Mouse (Mus musculus): Measurements from ENCODE around the gene Hoxd3. TPM values are rescaled to one million over a fixed set of nuclear protein-coding genes. Genes with fewer than 3 reads are reported as not detected.

Hoxd3 gene
- total and polyA plus RNA-seq, 3 experiments = not detected

DNA sequence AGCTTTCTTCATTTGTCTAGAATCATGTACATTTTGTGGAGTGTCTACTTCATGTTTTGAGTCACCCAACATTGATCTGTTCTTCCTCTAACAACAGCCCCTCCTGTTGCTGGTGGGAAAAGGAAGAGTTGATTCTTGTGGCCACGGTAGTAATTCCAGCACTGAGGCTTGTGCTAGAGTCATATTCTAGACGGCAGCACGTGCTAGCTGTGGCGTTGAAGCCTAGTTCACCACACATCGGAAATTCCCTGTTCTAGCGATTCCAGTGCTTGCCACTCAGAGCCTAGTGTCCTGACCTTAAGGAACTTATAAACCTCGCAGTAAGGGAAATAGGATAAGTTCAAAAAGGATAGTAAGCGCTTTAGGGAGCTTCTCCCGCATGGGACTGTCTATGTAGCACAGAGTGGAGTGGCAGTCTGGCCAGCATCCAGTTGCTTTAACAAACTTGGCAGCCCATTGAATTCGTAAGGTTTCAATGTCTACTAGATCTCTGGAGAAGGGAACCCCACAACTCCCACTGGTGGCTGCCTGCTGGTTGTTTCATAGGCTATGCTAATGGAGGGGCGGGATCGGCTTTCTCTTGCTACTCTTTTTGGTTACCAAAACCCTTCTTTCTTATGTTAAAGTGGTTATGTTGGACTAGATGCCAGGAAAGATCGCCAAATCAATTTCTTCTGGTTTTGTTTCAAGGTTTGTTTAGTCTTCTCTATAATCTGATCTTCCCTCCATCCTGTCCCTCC lies 66.0 kb downstream of the Hoxd3 start:
- Histone ChIP-seq H3K4me3 (ENCODE audit: control insufficient read depth in 1 of 2, insufficient read depth in 1 of 2, low read depth in 2 of 2, low read length in 2 of 2) (no peak overlapping the region), H3K4me1 (ENCODE audit: control insufficient read depth in 1 of 2, insufficient read depth in 2 of 2, low read length in 2 of 2) (no peaks in the 10 kb centered on the region), H3K36me3 (ENCODE audit: control insufficient read depth in 1 of 2, insufficient read depth in 2 of 2, low read length in 2 of 2) (no peaks in the 10 kb centered on the region), H3K27ac (ENCODE audit: control insufficient read depth, low read depth, low read length) (no peak overlapping the region), H3K79me2 (ENCODE audit: control insufficient read depth, insufficient read depth, low read length, poor library complexity) (no peaks in the 10 kb centered on the region), H3K27me3 (ENCODE audit: control insufficient read depth in 1 of 2, insufficient read depth in 2 of 2, low read length in 2 of 2) (peaks cover 2 to 3% of the 10 kb centered on the region in 2 experiments), H3K9ac (ENCODE audit: control insufficient read depth, low read depth, low read length, poor library complexity, severe bottlenecking) (no peak overlapping the region), H3K9me3 (replicated peaks; ENCODE audit: insufficient read depth, low read length) (no peaks in the 10 kb centered on the region)
- DNase-seq (ENCODE audit: low read depth, low spot score) = no peak
- TF ChIP-seq HCFC1 (IDR thresholded peaks at IDR 0.05; ENCODE audit: low read depth, low read length) (no peak), MEF2A (IDR thresholded peaks at IDR 0.05; ENCODE audit: extremely low read depth, insufficient replicate concordance, low read depth, low read length, poor library complexity, severe bottlenecking) (no peak), CTCF (IDR thresholded peaks at IDR 0.05 in 2 of 3, conservative IDR thresholded peaks at IDR 0.05 in 1 of 3; ENCODE audit: control insufficient read depth in 1 of 3, insufficient read depth in 1 of 3, low read depth in 2 of 3, low read length in 3 of 3, poor library complexity in 1 of 3, severe bottlenecking in 1 of 3) (no peak), GABPA (IDR thresholded peaks at IDR 0.05; ENCODE audit: low read depth, low read length) (no peak), POLR2AphosphoS2 (IDR thresholded peaks at IDR 0.05; ENCODE audit: low read length) (no peak)

GRCm38 (mm10) chr2:74781386-74781785 lies 69.7 kb downstream of the Hoxd3 start:
- Histone ChIP-seq H3K36me3 (ENCODE audit: control insufficient read depth in 1 of 2, insufficient read depth in 2 of 2, low read length in 2 of 2) (no peaks in the 10 kb centered on the region), H3K9me3 (replicated peaks; ENCODE audit: insufficient read depth, low read length) (no peaks in the 10 kb centered on the region), H3K4me1 (ENCODE audit: control insufficient read depth in 1 of 2, insufficient read depth in 2 of 2, low read length in 2 of 2) (no peaks in the 10 kb centered on the region), H3K79me2 (ENCODE audit: control insufficient read depth, insufficient read depth, low read length, poor library complexity) (no peaks in the 10 kb centered on the region), H3K27me3 (ENCODE audit: control insufficient read depth in 1 of 2, insufficient read depth in 2 of 2, low read length in 2 of 2) (peaks cover 1 to 3% of the 10 kb centered on the region in 2 experiments; a peak in 3 of 4 replicates), H3K4me3 (ENCODE audit: control insufficient read depth in 1 of 2, insufficient read depth in 1 of 2, low read depth in 2 of 2, low read length in 2 of 2) (no peak overlapping the region), H3K27ac (ENCODE audit: control insufficient read depth, low read depth, low read length) (no peak overlapping the region), H3K9ac (ENCODE audit: control insufficient read depth, low read depth, low read length, poor library complexity, severe bottlenecking) (no peak overlapping the region)
- DNase-seq (ENCODE audit: low read depth, low spot score) = no peak
- TF ChIP-seq UBTF (IDR thresholded peaks at IDR 0.05; ENCODE audit: borderline replicate concordance, insufficient read depth, low read depth, low read length) = no peak
- no peak for TF ChIP-seq CHD1 (IDR thresholded peaks at IDR 0.05; ENCODE audit: low read depth, low read length)
- TF ChIP-seq ZC3H11A (IDR thresholded peaks at IDR 0.05; ENCODE audit: low read depth, low read length) = no peak
- no peak for TF ChIP-seq POLR2A (IDR thresholded peaks at IDR 0.05; ENCODE audit: control insufficient read depth in 1 of 2, insufficient read depth in 1 of 2, low read depth in 1 of 2, low read length in 2 of 2, poor library complexity in 1 of 2)
- no peak for TF ChIP-seq CHD2 (IDR thresholded peaks at IDR 0.05; ENCODE audit: low read length)
- no peak for TF ChIP-seq MEF2A (IDR thresholded peaks at IDR 0.05; ENCODE audit: extremely low read depth, insufficient replicate concordance, low read depth, low read length, poor library complexity, severe bottlenecking)
- TF ChIP-seq NRF1 (IDR thresholded peaks at IDR 0.05; ENCODE audit: insufficient read depth, low read depth, low read length, poor library complexity, severe bottlenecking) = no peak

DNA sequence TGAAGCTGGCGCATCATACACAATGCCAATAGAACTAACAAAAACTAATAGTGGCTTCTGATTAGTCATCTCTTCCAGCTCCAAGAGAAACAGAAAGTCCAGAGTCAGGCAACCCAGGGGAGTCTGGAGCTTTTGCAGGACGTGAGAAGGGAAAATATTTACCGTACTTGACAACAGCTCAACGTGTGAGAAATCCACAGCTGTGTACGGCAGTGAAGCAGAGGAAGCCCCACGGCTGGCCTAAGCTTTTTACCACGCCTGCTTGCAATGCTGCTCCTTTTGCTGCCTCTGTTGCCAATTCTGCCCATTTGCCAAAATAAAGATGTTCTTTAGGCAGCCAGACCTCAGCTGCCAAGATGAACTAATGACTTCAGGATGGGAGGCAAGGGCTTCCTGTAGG lies 83.8 kb downstream of the Hoxd3 start:
- Histone ChIP-seq H3K79me2 (ENCODE audit: control insufficient read depth, insufficient read depth, low read length, poor library complexity) (no peaks in the 10 kb centered on the region), H3K4me1 (ENCODE audit: control insufficient read depth in 1 of 2, insufficient read depth in 2 of 2, low read length in 2 of 2) (no peaks in the 10 kb centered on the region), H3K27ac (ENCODE audit: control insufficient read depth, low read depth, low read length) (no peak overlapping the region), H3K4me3 (ENCODE audit: control insufficient read depth in 1 of 2, insufficient read depth in 1 of 2, low read depth in 2 of 2, low read length in 2 of 2) (no peak overlapping the region), H3K36me3 (ENCODE audit: control insufficient read depth in 1 of 2, insufficient read depth in 2 of 2, low read length in 2 of 2) (no peaks in the 10 kb centered on the region), H3K27me3 (ENCODE audit: control insufficient read depth in 1 of 2, insufficient read depth in 2 of 2, low read length in 2 of 2) (peaks cover 6% of the 10 kb centered on the region in 2 experiments), H3K9ac (ENCODE audit: control insufficient read depth, low read depth, low read length, poor library complexity, severe bottlenecking) (no peak overlapping the region), H3K9me3 (replicated peaks; ENCODE audit: insufficient read depth, low read length) (no peaks in the 10 kb centered on the region)
- no peak for DNase-seq (ENCODE audit: low read depth, low spot score)
- TF ChIP-seq KAT2A (conservative IDR thresholded peaks at IDR 0.05; ENCODE audit: low read depth, low read length) (no peak), HCFC1 (IDR thresholded peaks at IDR 0.05; ENCODE audit: low read depth, low read length) (no peak), CHD1 (IDR thresholded peaks at IDR 0.05; ENCODE audit: low read depth, low read length) (no peak), EP300 (IDR thresholded peaks at IDR 0.05; ENCODE audit: low read depth in 1 of 2, low read length in 2 of 2) (no peak), MYB (IDR thresholded peaks at IDR 0.05; ENCODE audit: low read depth, low read length) (no peak), SMC3 (IDR thresholded peaks at IDR 0.05; ENCODE audit: low read depth, low read length) (no peak), ZNF384 (IDR thresholded peaks at IDR 0.05; ENCODE audit: low read depth, low read length) (no peak), NRF1 (IDR thresholded peaks at IDR 0.05; ENCODE audit: insufficient read depth, low read depth, low read length, poor library complexity, severe bottlenecking) (no peak), TAL1 (IDR thresholded peaks at IDR 0.05; ENCODE audit: low read length) (no peak), USF2 (IDR thresholded peaks at IDR 0.05; ENCODE audit: borderline replicate concordance in 1 of 2, insufficient read depth in 1 of 2, low read depth in 1 of 2, low read length in 2 of 2) (no peak), JUND (IDR thresholded peaks at IDR 0.05; ENCODE audit: low read depth, low read length) (no peak), RCOR1 (IDR thresholded peaks at IDR 0.05; ENCODE audit: low read depth, low read length) (no peak), MAX (IDR thresholded peaks at IDR 0.05; ENCODE audit: low read length) (no peak)
